Mouse (Mus musculus): ENCODE measurements at regions not wholly inside any gene's neighbourhood (a gene's known extent, or its start where the extent isn't known, plus 50 kb on each side); places are given as distances from the start of the nearest gene placed in this dataset.

GRCm38 (mm10) chr10:60928646-60929045 is 97.3 kb upstream of the Unc5b start:
- no peak for TF ChIP-seq POLR2A (IDR thresholded peaks at IDR 0.05; ENCODE audit: borderline replicate concordance, extremely low read depth, low read depth, low read length)
- no peak for TF ChIP-seq CTCF (IDR thresholded peaks at IDR 0.05; ENCODE audit: insufficient read depth, low read length)

Data from lung, adult 2 months (tissue).